Comparison of ENCODE assay signal across 8 mouse cellular contexts in genomic region chr5:74197541-74198330, GRCm38 (mm10). TPM values are rescaled to one million over a fixed set of nuclear protein-coding genes. Genes with fewer than 3 reads are reported as not detected.
DNase-seq lines count a peak whose midpoint lies in the region; ATAC-seq and TF ChIP-seq lines count a peak whose summit lies in the region.
"Had no signal": no experiment of that assay in that cellular context is flagged by ENCODE, and none has a peak within 500 bp of the region (broad histone marks: within the 10 kb centered on the region; RNA-seq: fewer than 3 reads in every experiment).

No protein-coding gene starts in this region.

- H3K36me3 ChIP-seq in embryonic facial prominence, embryonic 14.5 days (ENCODE audit: control insufficient read depth, insufficient read depth, low read length), result peaks cover 35% of the 10 kb centered on the region
- H3K36me3 ChIP-seq in myocyte (ENCODE audit: control insufficient read depth, insufficient read depth), result no peaks in the 10 kb centered on the region

- H3K79me2 ChIP-seq in myocyte (ENCODE audit: control insufficient read depth, insufficient read depth), result no peaks in the 10 kb centered on the region

- peak overlapping the region; percentile 96 for H3K4me3 ChIP-seq in embryonic facial prominence, embryonic 14.5 days (ENCODE audit: low read depth, low read length)
- no peak overlapping the region for H3K4me3 ChIP-seq in myocyte

- 48% methylated on average over 22 of the region's 22 CpGs for WGBS in embryonic facial prominence, embryonic 14.5 days

- H3K4me2 ChIP-seq in embryonic facial prominence, embryonic 14.5 days (ENCODE audit: low read depth, low read length), result peak overlapping the region; percentile 95
- no peak overlapping the region for H3K4me2 ChIP-seq in myocyte (ENCODE audit: low read depth)

- no peak overlapping the region for H3ac ChIP-seq in myocyte (ENCODE audit: control insufficient read depth, insufficient read length)

- peak overlapping the region; percentile 95 for H3K9ac ChIP-seq in embryonic facial prominence, embryonic 14.5 days (ENCODE audit: low read depth, low read length)

- peak overlapping the region; percentile 91 for H3K27ac ChIP-seq in embryonic facial prominence, embryonic 14.5 days (replicated peaks; ENCODE audit: low read depth, low read length)

- intact Hi-C loops in left cerebral cortex, postnatal 4 days (cut with DNase I), result loop anchor here (5.0 to 10.0 kb wide), 2 partner anchors 55 to 103 kb away; no protein-coding TSS in a partner anchor
- intact Hi-C loops in heart, postnatal 10 days (cut with DNase I), result loop anchor here (2.0 to 10.0 kb wide), 6 partner anchors 50 to 513 kb away; no protein-coding TSS in a partner anchor

- peak; percentile 14; the same call in 1 of the 2 replicates for ATAC-seq in embryonic facial prominence, embryonic 14.5 days (ENCODE audit: low read depth)

- TF ChIP-seq POLR2A in myocyte (IDR thresholded peaks at IDR 0.05; ENCODE audit: insufficient read length, low read depth), result no peak

- peaks cover 58% of the 10 kb centered on the region for H3K4me1 ChIP-seq in embryonic facial prominence, embryonic 14.5 days (ENCODE audit: control insufficient read depth, insufficient read depth, low read length)

- H3K9me3 ChIP-seq in embryonic facial prominence, embryonic 14.5 days (ENCODE audit: control insufficient read depth, low read length), result no peaks in the 10 kb centered on the region

- H3K27me3 ChIP-seq in embryonic facial prominence, embryonic 14.5 days (replicated peaks; ENCODE audit: control insufficient read depth, insufficient read depth, low read length), result no peaks in the 10 kb centered on the region
- no peaks in the 10 kb centered on the region for H3K27me3 ChIP-seq in myocyte (ENCODE audit: control insufficient read depth, insufficient read depth, insufficient read length)

- DNase-seq in left cerebral cortex, postnatal 4 days, result peak; percentile 41
- no peak for DNase-seq in left cerebral cortex, adult 18-20 months (ENCODE audit: low spot score in 2 of 2)
- DNase-seq in embryonic facial prominence, embryonic 14.5 days (ENCODE audit: low spot score), result peak; percentile 92
- DNase-seq in heart, postnatal 10 days, result peak; percentile 59 to 60
- DNase-seq in gastrocnemius, adult 18-20 months (ENCODE audit: low spot score), result no peak
- no peak for DNase-seq in spleen, postnatal 14 days (ENCODE audit: low spot score in 2 of 2)
- DNase-seq: cerebellum, adult 9-11 months had no signal

TF ChIP-seq in myocyte, 11 proteins besides CTCF, POLR2A, EP300 and RAD21:
- TF ChIP-seq REST (IDR thresholded peaks at IDR 0.05; ENCODE audit: insufficient read depth, insufficient read length) (no peak), MYOG (IDR thresholded peaks at IDR 0.05; ENCODE audit: control insufficient read depth in 1 of 3, insufficient read depth in 1 of 3, insufficient read length in 2 of 3, low read depth in 2 of 3) (peak in 2 of 3 experiments; percentile 19 to 32), E2F4 (IDR thresholded peaks at IDR 0.05; ENCODE audit: insufficient read depth) (no peak), MAX (IDR thresholded peaks at IDR 0.05; ENCODE audit: low read depth) (no peak), POLR2AphosphoS2 (IDR thresholded peaks at IDR 0.05; ENCODE audit: insufficient read length, low read depth) (no peak), MYOD1 (IDR thresholded peaks at IDR 0.05; ENCODE audit: control insufficient read depth in 1 of 3, insufficient read length in 2 of 3, low read depth in 2 of 3) (peak in 2 of 3 experiments; percentile 27 to 51), TCF12 (IDR thresholded peaks at IDR 0.05; ENCODE audit: insufficient read depth, poor library complexity, severe bottlenecking) (no peak), TCF3 (IDR thresholded peaks at IDR 0.05; ENCODE audit: insufficient read length, low read depth) (no peak), USF1 (IDR thresholded peaks at IDR 0.05; ENCODE audit: low read depth) (no peak), SRF (IDR thresholded peaks at IDR 0.05; ENCODE audit: control insufficient read depth, insufficient read length, low read depth) (no peak), CEBPB (IDR thresholded peaks at IDR 0.05; ENCODE audit: insufficient read depth, poor library complexity, severe bottlenecking) (no peak)

RNA-seq across cellular contexts. Expression of gene Rasl11b, which starts 2.6 kb away (rescaled TPM):
- total RNA-seq in left cerebral cortex, postnatal 4 days (2021), result 10 to 100 TPM; 42.7 to 50.6 TPM
- 10 to 100 TPM; 73.7 to 85.4 TPM for total RNA-seq in left cerebral cortex, adult 18-20 months (2021)
- polyA plus RNA-seq in embryonic facial prominence, embryonic 14.5 days (2014; fragmentation: Nextera tagmentation; extraction: Ambion mirVana), result 62.9 and 75.4 TPM in 2 replicates
- 10 to 100 TPM; 46.0 to 59.9 TPM for total RNA-seq in heart, postnatal 10 days (2021)
- 2.4 TPM for polyA plus RNA-seq in myocyte (2012; fragmentation: generic; extraction: Trizol)
- total RNA-seq in gastrocnemius, adult 18-20 months (2021), result 1 to 10 TPM; 2.8 to 4.7 TPM

Comparison
In these comparisons a context has a peak if more than half of its experiments do, and no peak if none do; other contexts are left out.
1. DNase-seq: peak in left cerebral cortex, postnatal 4 days (single experiment), embryonic facial prominence, embryonic 14.5 days (single experiment) and heart, postnatal 10 days (2 of 2); none in left cerebral cortex, adult 18-20 months (0 of 2), gastrocnemius, adult 18-20 months (single experiment) and spleen, postnatal 14 days (0 of 2).
2. RNA of gene Rasl11b, which starts 2.6 kb away (total RNA-seq): 73.7 to 85.4 TPM in left cerebral cortex, adult 18-20 months, 46.0 to 59.9 TPM in heart, postnatal 10 days and 42.7 to 50.6 TPM in left cerebral cortex, postnatal 4 days; 2.8 to 4.7 TPM in gastrocnemius, adult 18-20 months; every median in the first group is over 4 times any median in the second.